Comparison of ENCODE assay signal across 20 mouse cellular contexts in genomic region chr10:79965325-79965724, GRCm38 (mm10). TPM values are rescaled to one million over a fixed set of nuclear protein-coding genes. Genes with fewer than 3 reads are reported as not detected.
"Had no signal": no experiment of that assay in that cellular context is flagged by ENCODE, and none has a peak within 500 bp of the region (broad histone marks: within the 10 kb centered on the region; RNA-seq: fewer than 3 reads in every experiment).

No protein-coding gene starts in this region.

- DNase-seq: lung, adult 18-20 months; lung, embryonic 14.5 days; lung, postnatal 10 days; lung, postnatal 4 days; midbrain, embryonic 14.5 days; retina, postnatal 1 day; right cerebral cortex, adult 18-20 months; right cerebral cortex, postnatal 25 days; right cerebral cortex, postnatal 4 days; thymus, adult 2 months; thymus, postnatal 14 days; thymus, postnatal 36 days had no signal

- H3K4me2 ChIP-seq: lung, embryonic 14.5 days; midbrain, embryonic 12.5 days; neural tube, embryonic 13.5 days; neural tube, embryonic 15.5 days; stomach, embryonic 15.5 days had no signal

- H3K9ac ChIP-seq: lung, embryonic 14.5 days; midbrain, embryonic 12.5 days; neural tube, embryonic 13.5 days; neural tube, embryonic 15.5 days; stomach, embryonic 15.5 days had no signal

- H3K27ac ChIP-seq: midbrain, embryonic 10.5 days; midbrain, embryonic 12.5 days; neural tube, embryonic 13.5 days; neural tube, embryonic 15.5 days; stomach, embryonic 15.5 days; stomach, postnatal 0 days had no signal

- H3K9me3 ChIP-seq: midbrain, embryonic 10.5 days; midbrain, embryonic 12.5 days; neural tube, embryonic 13.5 days; neural tube, embryonic 15.5 days; stomach, embryonic 15.5 days had no signal

- H3K4me3 ChIP-seq: midbrain, embryonic 10.5 days; midbrain, embryonic 12.5 days; myocyte; neural tube, embryonic 13.5 days; neural tube, embryonic 15.5 days; stomach, embryonic 15.5 days had no signal

RNA-seq across cellular contexts. Expression of gene Grin3b, which starts 5.2 kb away (rescaled TPM):
- total RNA-seq: megakaryocyte-erythroid progenitor cell, adult 5-6 weeks had no signal
